8 mouse cellular contexts compared by ENCODE assay signal in genomic region chr19:48205929-48206814, GRCm38 (mm10). TPM values are rescaled to one million over a fixed set of nuclear protein-coding genes. Genes with fewer than 3 reads are reported as not detected.
DNase-seq lines count a peak whose midpoint lies in the region; ATAC-seq and TF ChIP-seq lines count a peak whose summit lies in the region.

Gene Sorcs3 (plus strand): TSS chr19:48206025.

- intact Hi-C loops in left cerebral cortex, postnatal 25 days (cut with DNase I): loop anchor here (2.0 to 10.0 kb wide), 6 partner anchors 56 to 1056 kb away; no protein-coding TSS in a partner anchor

- no peak for TF ChIP-seq CTCF in thymus, adult 2 months (IDR thresholded peaks at IDR 0.05; ENCODE audit: borderline replicate concordance, control insufficient read depth, extremely low read depth, insufficient read depth, low read length, poor library complexity)

- H3K4me3 ChIP-seq in heart, embryonic 10.5 days: peak within 1 kb of the TSS; percentile 73
- peak within 1 kb of the TSS; percentile 60 to 66 for H3K4me3 ChIP-seq in ES-E14 (ENCODE audit: insufficient read depth in 1 of 2, low read depth in 1 of 2, low read length in 2 of 2, poor library complexity in 1 of 2, severe bottlenecking in 1 of 2)
- H3K4me3 ChIP-seq in forebrain, embryonic 16.5 days (replicated peaks; ENCODE audit: low read length): peak within 1 kb of the TSS; percentile 62
- peak within 1 kb of the TSS; percentile 59 for H3K4me3 ChIP-seq in neural tube, embryonic 11.5 days (ENCODE audit: low read depth, low read length)
- H3K4me3 ChIP-seq in thymus, adult 2 months (ENCODE audit: control insufficient read depth, insufficient read depth, low read length): no peak within 1 kb of the TSS

- in situ Hi-C loops in ES-E14 (cut with MboI; ENCODE audit: low sequenced_read_pairs in 2 of 2, unreplicated experiment in 2 of 2): no loop called here

- WGBS in heart, embryonic 10.5 days: under 1% methylated on average over 70 of the region's 70 CpGs
- WGBS in forebrain, embryonic 16.5 days: under 1% methylated on average over 70 of the region's 70 CpGs
- WGBS in neural tube, embryonic 11.5 days: under 1% methylated on average over 69 of the region's 70 CpGs
- WGBS in thymus, adult 2 months: 8% methylated on average over 70 of the region's 70 CpGs

- peaks cover 29% of the 10 kb centered on the region for H3K4me1 ChIP-seq in heart, embryonic 10.5 days
- peaks cover 2 to 6% of the 10 kb centered on the region in 2 experiments; a peak in 1 of 4 replicates for H3K4me1 ChIP-seq in ES-E14 (ENCODE audit: control insufficient read depth in 2 of 2, insufficient read depth in 2 of 2, low read length in 2 of 2, poor library complexity in 1 of 2)
- peaks cover 25% of the 10 kb centered on the region for H3K4me1 ChIP-seq in forebrain, embryonic 16.5 days (replicated peaks; ENCODE audit: control insufficient read depth, insufficient read depth, low read length)
- H3K4me1 ChIP-seq in neural tube, embryonic 11.5 days (ENCODE audit: control insufficient read depth, insufficient read depth, low read length): peaks cover 6% of the 10 kb centered on the region; the same call in 1 of the 2 replicates
- no peaks in the 10 kb centered on the region for H3K4me1 ChIP-seq in thymus, adult 2 months (replicated peaks; ENCODE audit: control insufficient read depth, insufficient read depth, low read length)

- H3K4me2 ChIP-seq in forebrain, embryonic 16.5 days (ENCODE audit: low read length): peak within 1 kb of the TSS; percentile 96
- peak within 1 kb of the TSS; percentile 99 for H3K4me2 ChIP-seq in neural tube, embryonic 11.5 days (ENCODE audit: low read depth)

- no peaks in the 10 kb centered on the region for H3K9me3 ChIP-seq in heart, embryonic 10.5 days
- no peaks in the 10 kb centered on the region for H3K9me3 ChIP-seq in ES-E14 (ENCODE audit: control insufficient read depth, insufficient read depth, low read depth, low read length)
- no peaks in the 10 kb centered on the region for H3K9me3 ChIP-seq in forebrain, embryonic 16.5 days (ENCODE audit: control insufficient read depth, low read length)
- H3K9me3 ChIP-seq in neural tube, embryonic 11.5 days (ENCODE audit: control insufficient read depth, low read length): no peaks in the 10 kb centered on the region

- TF ChIP-seq POLR2A in thymus, adult 2 months (IDR thresholded peaks at IDR 0.05; ENCODE audit: control insufficient read depth, extremely low read depth, insufficient read depth, low read length, poor library complexity): no peak

- H3K36me3 ChIP-seq in heart, embryonic 10.5 days: no peaks in the 10 kb centered on the region
- no peaks in the 10 kb centered on the region for H3K36me3 ChIP-seq in ES-E14 (ENCODE audit: control insufficient read depth, insufficient read depth, low read length, poor library complexity, severe bottlenecking)
- H3K36me3 ChIP-seq in forebrain, embryonic 16.5 days (ENCODE audit: control insufficient read depth, insufficient read depth): no peaks in the 10 kb centered on the region
- H3K36me3 ChIP-seq in neural tube, embryonic 11.5 days (ENCODE audit: control insufficient read depth, insufficient read depth, low read length): no peaks in the 10 kb centered on the region
- H3K36me3 ChIP-seq in thymus, adult 2 months (ENCODE audit: control insufficient read depth, insufficient read depth, low read length): no peaks in the 10 kb centered on the region

- peak; percentile 47 for ATAC-seq in forebrain, embryonic 16.5 days
- ATAC-seq in neural tube, embryonic 11.5 days (ENCODE audit: insufficient read depth, low FRiP score, low TSS enrichment): peak; percentile 65

- peaks cover 81% of the 10 kb centered on the region for H3K27me3 ChIP-seq in heart, embryonic 10.5 days (ENCODE audit: insufficient read depth, poor library complexity, severe bottlenecking)
- H3K27me3 ChIP-seq in forebrain, embryonic 16.5 days (replicated peaks; ENCODE audit: control insufficient read depth, insufficient read depth, low read length): peaks cover 11% of the 10 kb centered on the region; the same call in 1 of the 2 replicates
- H3K27me3 ChIP-seq in neural tube, embryonic 11.5 days (ENCODE audit: control insufficient read depth, insufficient read depth, low read length): peaks cover 21% of the 10 kb centered on the region
- H3K27me3 ChIP-seq in thymus, adult 2 months (ENCODE audit: control insufficient read depth, insufficient read depth, low read length): no peaks in the 10 kb centered on the region

- no peak for DNase-seq in heart, embryonic 10.5 days (ENCODE audit: low spot score)
- DNase-seq in heart, adult 18-20 months: no peak
- no peak for DNase-seq in ES-E14 (ENCODE audit: low read depth, low spot score)
- DNase-seq in left cerebral cortex, postnatal 25 days (ENCODE audit: low spot score in 2 of 2): peak; percentile 24 to 40
- peak; percentile 70 for DNase-seq in neural tube, embryonic 11.5 days (ENCODE audit: low spot score)
- no peak for DNase-seq in adrenal gland, postnatal 4 days (ENCODE audit: low spot score in 2 of 2)
- DNase-seq in thymus, adult 2 months: no peak

- H3K27ac ChIP-seq in heart, embryonic 10.5 days: no peak within 1 kb of the TSS; the same call in 1 of the 2 replicates
- no peak within 1 kb of the TSS for H3K27ac ChIP-seq in ES-E14 (ENCODE audit: insufficient read depth, low read depth, low read length, poor library complexity, severe bottlenecking)
- no peak within 1 kb of the TSS; the same call in 1 of the 2 replicates for H3K27ac ChIP-seq in forebrain, embryonic 16.5 days (ENCODE audit: low read length)
- H3K27ac ChIP-seq in neural tube, embryonic 11.5 days (ENCODE audit: low read depth, low read length): no peak within 1 kb of the TSS
- no peak within 1 kb of the TSS for H3K27ac ChIP-seq in thymus, adult 2 months (ENCODE audit: control insufficient read depth, insufficient read depth, low read length)

- H3K9ac ChIP-seq in ES-E14 (ENCODE audit: insufficient read depth, low read depth, low read length, poor library complexity, severe bottlenecking): no peak within 1 kb of the TSS
- peak within 1 kb of the TSS; percentile 69 for H3K9ac ChIP-seq in forebrain, embryonic 16.5 days (replicated peaks; ENCODE audit: low read depth, low read length)
- peak within 1 kb of the TSS; percentile 69 for H3K9ac ChIP-seq in neural tube, embryonic 11.5 days (ENCODE audit: low read length)

TF ChIP-seq in ES-E14, 5 proteins besides CTCF, POLR2A, EP300 and RAD21:
- TF ChIP-seq MAFK (IDR thresholded peaks at IDR 0.05; ENCODE audit: insufficient read depth, low read depth, low read length): no peak
- TF ChIP-seq ZC3H11A (IDR thresholded peaks at IDR 0.05; ENCODE audit: borderline replicate concordance, low read depth, low read length): no peak
- no peak for TF ChIP-seq ZNF384 (IDR thresholded peaks at IDR 0.05; ENCODE audit: low read depth, low read length)
- no peak for TF ChIP-seq HCFC1 (IDR thresholded peaks at IDR 0.05; ENCODE audit: borderline replicate concordance, insufficient read depth, low read length)
- TF ChIP-seq CHD2 (IDR thresholded peaks at IDR 0.05; ENCODE audit: low read depth, low read length): no peak

RNA-seq across cellular contexts. Expression of gene Sorcs3, which starts in this region (rescaled TPM):
- 0.49 and 0.57 TPM in 2 replicates for polyA plus RNA-seq in heart, embryonic 10.5 days (2016; fragmentation: Nextera tagmentation; extraction: Ambion mirVana)
- total RNA-seq in heart, adult 18-20 months (2021): not detected
- total RNA-seq in ES-E14 (2012; rRNA removed): 0.05 TPM in 1 of 2 replicates, not detected in the other
- 6.5 and 9.9 TPM in 2 replicates for polyA plus RNA-seq in forebrain, embryonic 16.5 days (2015; fragmentation: Nextera tagmentation; extraction: Ambion mirVana)
- 10 to 100 TPM; 41.1 to 41.7 TPM for total RNA-seq in left cerebral cortex, postnatal 25 days (2021)
- 5.1 and 5.9 TPM in 2 replicates for polyA plus RNA-seq in neural tube, embryonic 11.5 days (2014; fragmentation: Nextera tagmentation; extraction: Ambion mirVana)
- total RNA-seq in adrenal gland, postnatal 4 days (2021): under 1 TPM; 0.25 to 0.59 TPM
- polyA plus RNA-seq in thymus, adult 2 months (2012; rRNA removed): 0.18 and 0.32 TPM in 2 replicates

Comparison
In these comparisons a context has a peak if more than half of its experiments do, and no peak if none do; other contexts are left out.
1. RNA of gene Sorcs3 (total RNA-seq): 41.1 to 41.7 TPM in left cerebral cortex, postnatal 25 days; 0.25 to 0.59 TPM in adrenal gland, postnatal 4 days, not detected in heart, adult 18-20 months and 0.05 TPM in ES-E14; every median in the first group is over 10 times any median in the second.
2. DNase-seq: peak in left cerebral cortex, postnatal 25 days (2 of 2) and neural tube, embryonic 11.5 days (single experiment); none in heart, embryonic 10.5 days (single experiment), heart, adult 18-20 months (0 of 2), ES-E14 (single experiment), adrenal gland, postnatal 4 days (0 of 2) and thymus, adult 2 months (single experiment).